Mouse (Mus musculus): ENCODE data around the gene Fam102a. TPM values are rescaled to one million over a fixed set of nuclear protein-coding genes. Genes with fewer than 3 reads are reported as not detected.
A peak's percentile ranks its signal among the peaks of the same experiment; 100 is the strongest.
"Not testable (repeated sequence)": the region's sequence is repeated elsewhere in the genome, so short reads cannot be mapped to it uniquely, and the experiment has no call there.

The Fam102a gene
- total RNA-seq (2021), result 1 to 10 TPM; 7.8 to 9.2 TPM

GRCm38 (mm10) chr2:32534733-32535471 is at the start of gene Fam102a:
Gene Fam102a (plus strand): TSS chr2:32535332.
- peak; percentile 98 for DNase-seq (ENCODE audit: low spot score)
- intact Hi-C loops (cut with DNase I), result no loop called here

GRCm38 (mm10) chr2:32485751-32486150 is 49.4 kb upstream of the Fam102a start:
- no peak for DNase-seq (ENCODE audit: low spot score)
- intact Hi-C loops (cut with DNase I), result loop anchor here (2.0 kb wide), 1 partner anchor 133 kb away; the partner anchor contains the start of genes Ciz1 and Dnm1

GRCm38 (mm10) chr2:32486155-32486554 is 49.0 kb upstream of the Fam102a start:
- intact Hi-C loops (cut with DNase I), result loop anchor here (2.0 kb wide), 1 partner anchor 133 kb away; the partner anchor contains the start of genes Ciz1 and Dnm1
- no peak for DNase-seq (ENCODE audit: low spot score)

- intact Hi-C loops (cut with DNase I), result loop anchor here (1.0 to 2.0 kb wide), 2 partner anchors 83 to 134 kb away; partner anchors contain the start of genes Ciz1 and Dnm1
- peak; percentile 69 for DNase-seq (ENCODE audit: low spot score)
These were observed 48.0 kb upstream of the Fam102a start for GRCm38 (mm10) chr2:32487124-32487623.

GRCm38 (mm10) chr2:32488679-32489078 is 46.5 kb upstream of the Fam102a start:
- peak; percentile 63 for DNase-seq (ENCODE audit: low spot score)
- intact Hi-C loops (cut with DNase I), result loop anchor here (1.0 kb wide), 1 partner anchor 78 kb away; no protein-coding TSS in a partner anchor

GRCm38 (mm10) chr2:32490730-32491129 is 44.4 kb upstream of the Fam102a start:
- DNase-seq (ENCODE audit: low spot score); intact Hi-C loops (cut with DNase I): not testable (repeated sequence)

GRCm38 (mm10) chr2:32492661-32493060 is 42.5 kb upstream of the Fam102a start:
- intact Hi-C loops (cut with DNase I), result no loop called here
- no peak for DNase-seq (ENCODE audit: low spot score)

- intact Hi-C loops (cut with DNase I), result no loop called here
- DNase-seq (ENCODE audit: low spot score), result no peak
These were observed 41.8 kb upstream of the Fam102a start for GRCm38 (mm10) chr2:32493301-32493701.

GRCm38 (mm10) chr2:32494522-32494921 is 40.6 kb upstream of the Fam102a start:
- no peak for DNase-seq (ENCODE audit: low spot score)
- intact Hi-C loops (cut with DNase I), result no loop called here

GRCm38 (mm10) chr2:32495185-32495726 is 39.9 kb upstream of the Fam102a start:
- no peak for DNase-seq (ENCODE audit: low spot score)
- intact Hi-C loops (cut with DNase I), result no loop called here

- intact Hi-C loops (cut with DNase I), result no loop called here
- no peak for DNase-seq (ENCODE audit: low spot score)
These were observed 38.9 kb upstream of the Fam102a start for GRCm38 (mm10) chr2:32496190-32496589.

GRCm38 (mm10) chr2:32499365-32499764 is 35.8 kb upstream of the Fam102a start:
- intact Hi-C loops (cut with DNase I), result no loop called here
- no peak for DNase-seq (ENCODE audit: low spot score)

- no peak for DNase-seq (ENCODE audit: low spot score)
These were observed 34.7 kb upstream of the Fam102a start for GRCm38 (mm10) chr2:32500461-32500860.

GRCm38 (mm10) chr2:32501754-32502324 is 33.3 kb upstream of the Fam102a start:
- DNase-seq (ENCODE audit: low spot score), result no peak
- intact Hi-C loops (cut with DNase I), result no loop called here

More at GRCm38 (mm10) chr2:32500461-32500860, 34.7 kb upstream of the Fam102a start:
- intact Hi-C loops (cut with DNase I), result no loop called here

- DNase-seq (ENCODE audit: low spot score), result no peak
- intact Hi-C loops (cut with DNase I), result no loop called here
These were observed 32.3 kb upstream of the Fam102a start for GRCm38 (mm10) chr2:32502843-32503242.

- DNase-seq (ENCODE audit: low spot score), result no peak
- intact Hi-C loops (cut with DNase I), result no loop called here
These were observed 31.5 kb upstream of the Fam102a start for GRCm38 (mm10) chr2:32503588-32503987.

GRCm38 (mm10) chr2:32505536-32505935 is 29.6 kb upstream of the Fam102a start:
- DNase-seq (ENCODE audit: low spot score), result no peak
- intact Hi-C loops (cut with DNase I), result no loop called here

- peak; percentile 48 for DNase-seq (ENCODE audit: low spot score)
- intact Hi-C loops (cut with DNase I), result no loop called here
These were observed 28.2 kb upstream of the Fam102a start for GRCm38 (mm10) chr2:32506673-32507668.

- intact Hi-C loops (cut with DNase I), result no loop called here
- DNase-seq (ENCODE audit: low spot score), result no peak
These were observed 27.2 kb upstream of the Fam102a start for GRCm38 (mm10) chr2:32507906-32508305.

GRCm38 (mm10) chr2:32509287-32509686 is 25.8 kb upstream of the Fam102a start:
- intact Hi-C loops (cut with DNase I), result no loop called here
- DNase-seq (ENCODE audit: low spot score), result peak; percentile 40
